Mouse (Mus musculus): Measurements from ENCODE around the gene Tnip3.

Gene Tnip3

DNA sequence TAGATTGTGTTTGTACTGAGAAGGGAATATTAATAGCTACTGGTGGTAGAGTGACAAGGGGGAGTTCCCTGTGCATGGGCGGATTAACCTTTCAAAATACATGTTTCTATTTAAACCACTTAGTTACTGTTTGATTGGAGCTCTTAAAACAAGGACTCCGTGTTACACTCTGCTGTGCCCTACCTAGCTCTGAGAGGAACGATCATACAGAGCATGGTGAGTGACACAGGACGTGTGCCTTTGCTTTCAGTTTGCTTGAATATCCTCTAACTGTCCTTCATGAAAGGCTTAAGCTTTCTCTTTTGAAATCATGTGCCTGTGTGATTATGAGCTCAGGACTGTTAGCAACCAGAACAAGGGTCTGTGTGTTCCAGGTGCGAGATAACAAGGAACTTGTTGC, at the start of gene Tnip3:
Gene Tnip3 (plus strand): TSS at position 122 of the 400 bp plus-strand sequence.
- DNase-seq (ENCODE audit: low read depth): peak; percentile 47

DNA sequence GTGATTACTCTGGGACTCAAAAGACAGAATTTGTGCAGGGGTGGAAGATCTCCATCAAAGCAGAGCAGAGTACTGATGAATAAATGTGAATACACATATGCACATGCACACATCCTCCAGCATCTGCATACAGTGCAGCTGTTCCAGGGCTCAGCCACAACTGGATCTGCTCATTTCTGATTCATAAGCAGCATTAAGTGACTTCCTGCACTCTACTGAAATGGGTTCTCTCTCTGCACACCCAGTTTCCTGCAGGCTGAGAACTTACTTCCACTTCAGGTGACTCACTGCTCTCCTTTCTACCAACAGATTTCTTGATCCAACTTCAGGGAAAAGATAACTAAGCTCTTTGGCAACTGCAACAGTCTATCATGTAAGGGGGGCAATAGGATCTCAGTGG, 26.3 kb upstream of the Tnip3 start:
- no peak for DNase-seq (ENCODE audit: low read depth)

DNA sequence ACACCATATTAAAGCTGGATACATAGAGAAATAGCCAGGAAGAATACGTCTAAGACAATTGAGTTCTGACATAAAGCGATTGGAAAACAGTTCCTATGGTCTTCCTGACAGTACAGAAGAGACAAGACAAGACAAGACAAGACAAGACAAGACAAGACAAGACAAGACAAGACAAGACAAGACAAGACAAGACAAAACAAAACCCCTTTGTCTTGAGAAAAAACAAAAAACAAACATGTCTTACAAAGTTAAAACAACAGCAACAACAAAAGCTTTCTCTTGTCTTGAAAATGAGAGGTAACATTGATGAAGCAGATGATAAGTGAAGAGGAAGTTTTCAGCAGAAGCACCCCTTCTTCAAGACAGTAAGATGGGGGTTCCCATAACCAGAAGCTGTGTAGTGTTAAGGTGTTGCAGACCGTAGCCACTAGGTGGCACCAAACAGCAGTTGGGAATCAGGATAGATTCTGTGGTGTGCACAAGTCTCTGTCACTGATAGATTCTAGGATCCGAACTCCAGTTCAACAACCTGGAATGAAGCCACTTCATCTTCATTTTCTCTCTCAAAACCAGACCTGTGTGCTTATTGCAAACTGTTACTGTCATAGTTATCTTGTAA, 15.0 kb upstream of the Tnip3 start:
- DNase-seq (ENCODE audit: low read depth): peak; percentile 88

- no peak for DNase-seq (ENCODE audit: low read depth)
These were observed 11.3 kb upstream of the Tnip3 start for GRCm38 (mm10) chr6:65513813-65514212.

GRCm38 (mm10) chr6:65516759-65517158, 8.4 kb upstream of the Tnip3 start:
- DNase-seq (ENCODE audit: low read depth): no peak

GRCm38 (mm10) chr6:65520821-65521220, 4.3 kb upstream of the Tnip3 start:
- no peak for DNase-seq (ENCODE audit: low read depth)

DNA sequence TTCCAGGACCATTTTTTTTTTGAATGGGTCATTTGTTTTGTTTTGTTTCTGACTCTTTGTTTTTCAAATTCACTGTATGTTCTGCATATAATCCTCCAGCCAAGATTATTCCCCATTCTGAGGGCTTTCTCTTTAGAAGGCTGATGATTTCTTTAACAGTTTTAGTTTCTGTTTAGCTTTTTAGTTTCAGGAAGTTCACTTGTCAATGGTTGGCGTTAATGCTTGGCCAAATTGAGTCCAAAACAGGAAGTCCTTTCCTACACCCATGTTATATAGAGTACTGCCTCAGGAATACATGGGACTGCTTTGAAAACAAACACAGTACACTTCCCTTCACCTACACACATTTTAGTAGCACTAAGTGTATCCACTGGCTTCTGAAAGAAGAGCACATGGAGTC, 2.8 kb downstream of the Tnip3 start:
- peak; percentile 15 for DNase-seq (ENCODE audit: low read depth)

- DNase-seq (ENCODE audit: low read depth): no peak
These were observed 6.2 kb downstream of the Tnip3 start for GRCm38 (mm10) chr6:65531232-65531848.

DNA sequence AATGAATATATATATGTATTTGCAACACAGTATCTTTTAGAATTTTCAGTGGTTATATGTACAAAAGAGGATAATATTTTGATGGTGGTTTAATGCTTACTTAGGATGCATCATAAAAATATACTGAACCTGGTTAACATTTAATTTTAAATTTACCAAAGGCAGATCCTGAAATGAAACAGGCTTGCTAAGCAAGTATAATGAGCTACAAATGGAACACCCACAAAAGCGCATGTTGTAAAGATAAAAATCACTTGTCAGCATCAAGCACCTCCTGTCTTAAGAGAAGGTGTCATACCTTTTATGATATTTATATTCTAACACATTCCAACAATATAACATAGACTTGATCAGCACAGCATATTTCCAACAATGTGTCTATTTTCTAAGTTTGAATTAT, 8.6 kb downstream of the Tnip3 start:
- no peak for DNase-seq (ENCODE audit: low read depth)

GRCm38 (mm10) chr6:65537327-65537884, 12.3 kb downstream of the Tnip3 start:
- DNase-seq (ENCODE audit: low read depth): no peak

DNA sequence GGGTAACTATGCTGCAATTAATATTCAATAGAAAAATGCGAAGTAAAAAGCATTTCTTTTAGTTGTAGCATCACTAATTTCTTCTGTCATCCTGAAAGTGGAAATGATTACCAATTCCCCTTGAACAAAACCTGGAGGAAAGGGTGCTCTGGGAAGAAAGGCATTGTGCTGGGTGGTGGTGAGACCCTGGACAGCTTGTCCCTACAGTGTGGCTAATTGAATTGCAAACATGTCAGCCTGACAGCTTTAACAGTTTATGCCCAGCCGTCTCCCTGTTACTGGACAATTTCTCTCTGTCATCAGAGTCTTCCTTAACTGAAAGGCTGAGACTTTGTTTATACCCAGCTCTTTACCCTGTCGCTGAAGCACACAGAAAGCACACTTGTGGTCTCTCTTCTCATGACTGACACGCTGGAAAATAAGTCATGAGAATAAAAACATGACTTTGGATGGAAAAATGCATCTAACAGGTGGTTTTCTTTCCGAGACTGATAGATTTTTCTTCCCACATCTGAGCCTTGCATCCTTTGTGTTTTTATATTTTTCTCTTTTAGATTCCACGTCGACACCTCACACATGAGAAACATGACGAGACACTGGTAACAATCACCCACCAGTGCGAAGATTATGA, 13.0 kb downstream of the Tnip3 start:
- DNase-seq (ENCODE audit: low read depth): peak; percentile 32

- no peak for DNase-seq (ENCODE audit: low read depth)
These were observed 13.8 kb downstream of the Tnip3 start for GRCm38 (mm10) chr6:65538921-65539320.

- DNase-seq (ENCODE audit: low read depth): no peak
These were observed 15.0 kb downstream of the Tnip3 start for GRCm38 (mm10) chr6:65540138-65540537.

- DNase-seq (ENCODE audit: low read depth): no peak
These were observed 16.0 kb downstream of the Tnip3 start for GRCm38 (mm10) chr6:65541094-65541493.

DNA sequence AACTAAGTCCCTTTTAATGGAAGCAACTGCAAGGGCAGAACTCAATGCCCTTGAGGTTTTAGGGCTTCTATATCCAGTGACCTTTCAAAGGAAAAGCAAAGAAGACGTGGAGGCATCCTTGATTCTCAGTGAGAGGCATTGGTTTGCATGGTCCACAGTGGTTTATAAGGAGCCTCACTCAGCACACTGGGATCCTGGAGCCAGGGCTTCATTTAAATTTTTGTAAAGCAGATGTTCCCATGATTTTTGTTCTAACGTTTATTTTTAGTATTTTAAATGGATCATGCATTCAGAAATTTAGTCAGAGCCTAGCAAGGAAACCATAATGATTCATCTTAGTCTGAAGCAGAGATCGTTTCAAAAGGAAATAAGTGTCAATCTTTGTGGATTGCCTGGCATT, 17.3 kb downstream of the Tnip3 start:
- DNase-seq (ENCODE audit: low read depth): no peak

DNA sequence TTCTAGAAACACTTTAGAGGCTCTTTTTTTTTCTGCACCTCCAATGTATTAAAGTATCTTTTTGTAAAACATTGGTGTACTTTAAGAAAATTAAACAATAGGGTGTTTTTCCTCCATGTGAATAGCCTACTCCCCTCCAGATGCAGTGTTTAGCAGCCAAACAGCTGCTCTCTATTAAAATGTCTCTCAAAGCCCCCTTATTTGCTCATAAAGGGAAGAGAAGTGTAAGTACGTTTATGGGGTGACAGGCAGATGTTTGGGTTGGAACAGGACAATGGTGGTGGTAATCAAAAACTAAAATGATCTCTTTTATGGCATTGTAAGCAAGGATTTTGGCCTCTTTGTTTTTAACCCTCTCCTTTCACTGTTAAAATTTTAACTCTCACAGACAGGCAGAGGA, 17.8 kb downstream of the Tnip3 start:
- DNase-seq (ENCODE audit: low read depth): no peak

- peak; percentile 54 for DNase-seq (ENCODE audit: low read depth)
These were observed 39.0 kb downstream of the Tnip3 start for GRCm38 (mm10) chr6:65563887-65564656.

GRCm38 (mm10) chr6:65564657-65565039, 39.5 kb downstream of the Tnip3 start:
- peak; percentile 46 for DNase-seq (ENCODE audit: low read depth)

DNA sequence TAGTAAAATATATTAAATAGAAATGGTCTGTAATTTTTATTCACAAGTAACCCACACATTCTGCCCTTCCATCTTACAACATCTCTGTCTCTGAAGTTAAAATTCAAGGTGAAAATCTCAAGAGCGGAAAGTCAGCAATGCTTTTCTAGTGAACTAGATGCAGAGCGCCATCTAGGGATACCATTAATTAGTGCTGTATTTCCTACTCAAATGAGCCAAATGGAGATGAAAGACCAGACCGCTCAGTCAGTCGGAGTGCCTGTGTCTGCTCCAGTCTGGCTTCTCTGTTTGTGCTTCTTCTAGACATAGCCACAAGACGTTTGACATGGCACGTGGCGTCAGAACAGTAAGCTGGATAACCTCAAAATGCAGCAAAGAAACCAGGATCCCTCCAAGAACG, 44.6 kb downstream of the Tnip3 start:
- DNase-seq (ENCODE audit: low read depth): peak; percentile 89

DNA sequence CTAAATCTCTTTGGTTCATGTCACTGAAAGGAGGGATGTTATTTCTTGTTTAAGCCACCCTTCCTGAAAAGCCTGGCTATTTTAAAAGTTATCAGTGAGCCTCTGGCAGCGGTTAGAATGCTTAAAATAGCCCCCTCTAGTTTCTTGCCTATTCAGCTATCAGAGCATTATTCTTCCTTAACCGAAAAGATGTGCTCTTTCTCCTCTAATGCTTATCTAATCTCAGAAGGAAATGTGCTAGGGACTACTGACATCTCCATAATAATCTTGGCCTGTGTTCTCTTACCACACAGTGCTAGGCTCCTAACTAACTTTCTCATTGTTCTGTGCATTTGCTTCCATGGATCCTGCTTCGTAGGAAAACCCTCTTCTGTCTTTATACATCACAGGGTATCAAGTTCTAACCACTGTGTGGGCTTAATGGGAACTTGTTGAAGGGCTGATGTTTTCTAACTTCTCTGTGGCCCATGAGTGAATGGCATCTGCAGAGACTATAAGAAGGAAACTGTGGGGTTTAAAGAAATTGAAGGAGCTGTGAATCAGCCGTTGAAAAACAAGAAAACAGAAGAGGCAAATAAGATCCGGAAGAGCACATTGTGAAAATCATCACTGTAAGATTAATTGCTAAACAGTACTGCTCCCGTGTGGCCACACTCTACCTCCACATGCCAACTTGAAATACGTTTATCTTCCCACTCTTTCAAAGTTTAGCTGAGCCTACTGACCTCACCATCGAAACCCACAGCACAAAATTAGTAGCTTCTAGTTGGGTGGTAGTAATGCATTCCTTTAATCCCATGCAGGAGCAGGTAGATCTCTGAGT, 53.2 kb downstream of the Tnip3 start:
- no peak for DNase-seq (ENCODE audit: low read depth)

DNA sequence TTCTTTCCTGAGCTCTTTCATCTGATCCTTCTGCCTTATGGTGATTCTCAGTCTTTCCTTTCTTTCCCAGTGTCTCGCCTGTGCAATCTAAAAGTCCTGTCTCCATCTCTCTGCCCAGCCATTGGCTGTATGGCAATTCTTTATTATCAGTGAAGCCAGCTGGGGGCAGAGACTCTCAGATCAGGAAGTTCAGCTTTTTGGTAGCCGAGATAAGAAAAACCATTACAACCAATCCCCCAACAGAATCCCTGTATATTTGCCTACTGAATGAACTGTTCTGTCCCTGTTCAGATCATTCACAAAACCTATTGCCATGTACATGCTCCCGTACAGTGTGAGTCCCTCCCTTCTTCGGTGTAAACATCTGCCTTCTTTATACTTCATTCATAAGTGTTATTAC, 57.9 kb downstream of the Tnip3 start:
- DNase-seq (ENCODE audit: low read depth): no peak

DNA sequence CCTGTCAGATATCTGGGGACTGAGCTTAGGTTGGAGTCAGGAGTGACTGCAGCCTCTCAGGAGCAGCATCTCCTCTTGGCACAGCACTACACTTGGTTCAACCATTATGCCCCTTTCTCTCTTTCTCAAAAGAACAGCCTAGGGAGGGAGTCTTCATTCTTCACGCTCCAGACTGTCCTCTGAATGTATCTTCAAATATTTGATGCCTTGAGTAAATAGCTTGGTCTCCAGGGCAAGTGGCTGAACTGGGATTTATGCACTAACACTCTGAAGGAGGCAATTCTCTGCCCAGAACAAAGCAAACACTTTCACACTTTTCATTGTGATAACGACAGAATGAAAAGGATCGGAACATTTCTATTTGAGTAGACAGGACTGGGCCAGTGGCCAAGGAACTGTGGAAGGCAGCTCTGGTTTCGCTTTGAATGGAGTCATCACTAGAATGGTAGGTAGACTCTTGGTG, 59.8 kb downstream of the Tnip3 start:
- DNase-seq (ENCODE audit: low read depth): no peak
